Mouse (Mus musculus): Measurements from ENCODE around the gene Focad.
"Not testable (repeated sequence)": the region's sequence is repeated elsewhere in the genome, so short reads cannot be mapped to it uniquely, and the experiment has no call there.

Gene Focad

GRCm38 (mm10) chr4:88314898-88315297 lies 220.5 kb downstream of the Focad start:
- DNase-seq: no peak

DNA sequence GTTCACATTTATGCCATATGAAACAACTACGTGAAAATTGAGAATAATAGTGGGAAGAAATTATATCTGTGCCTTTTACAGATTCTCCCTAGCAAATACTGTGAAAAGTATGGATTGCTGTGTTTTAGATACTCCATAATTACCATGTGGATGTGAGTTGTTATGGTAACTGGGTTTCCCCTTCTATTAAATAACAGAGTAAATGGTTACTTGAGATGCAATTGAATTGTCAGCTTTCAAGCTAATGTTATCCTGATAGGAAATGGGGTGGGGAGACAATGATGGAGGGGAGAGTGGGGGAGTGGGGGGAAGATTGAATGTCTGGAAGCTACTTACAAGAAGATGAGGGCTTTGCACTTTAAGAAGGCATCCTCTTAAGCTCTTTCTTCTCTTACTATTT lies 225.6 kb downstream of the Focad start:
- DNase-seq: no peak

DNA sequence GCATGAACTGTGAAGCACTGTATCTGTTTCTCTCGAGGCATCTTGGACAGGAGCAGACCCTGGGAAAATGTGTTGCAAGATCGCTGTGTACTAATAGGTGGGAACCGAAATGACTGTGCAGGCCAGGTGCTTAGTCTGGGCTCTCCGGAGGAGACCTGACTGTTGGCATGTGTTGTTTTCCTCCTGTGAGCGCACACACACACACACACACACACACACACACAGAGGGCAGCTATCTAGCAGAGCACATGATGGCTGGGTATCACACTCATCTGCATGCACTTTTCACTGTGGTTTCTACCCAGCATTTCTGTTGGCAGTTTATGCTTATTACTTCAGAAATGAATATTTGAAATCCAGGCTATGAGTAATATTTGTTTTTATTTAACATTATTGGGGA lies 231.0 kb downstream of the Focad start:
- DNase-seq: no peak

DNA sequence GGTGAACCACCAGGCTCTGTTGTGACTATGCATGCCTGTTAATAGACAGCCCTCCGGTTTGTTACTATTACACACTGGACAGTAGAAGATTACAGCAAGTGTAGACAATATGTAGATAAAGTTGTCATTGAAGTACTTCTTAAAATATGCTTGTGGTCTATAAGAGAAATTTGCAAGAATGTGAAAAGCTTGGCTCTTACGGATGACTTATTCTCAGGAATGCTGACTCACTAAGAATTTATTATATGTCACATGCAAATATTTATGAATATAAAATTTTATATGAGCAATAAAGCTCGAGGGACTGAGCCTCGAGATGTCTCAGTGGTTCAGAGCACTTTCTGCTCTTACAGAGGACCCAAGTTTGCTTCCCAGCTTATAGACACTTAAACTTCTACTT lies 240.1 kb downstream of the Focad start:
- DNase-seq: no peak

DNA sequence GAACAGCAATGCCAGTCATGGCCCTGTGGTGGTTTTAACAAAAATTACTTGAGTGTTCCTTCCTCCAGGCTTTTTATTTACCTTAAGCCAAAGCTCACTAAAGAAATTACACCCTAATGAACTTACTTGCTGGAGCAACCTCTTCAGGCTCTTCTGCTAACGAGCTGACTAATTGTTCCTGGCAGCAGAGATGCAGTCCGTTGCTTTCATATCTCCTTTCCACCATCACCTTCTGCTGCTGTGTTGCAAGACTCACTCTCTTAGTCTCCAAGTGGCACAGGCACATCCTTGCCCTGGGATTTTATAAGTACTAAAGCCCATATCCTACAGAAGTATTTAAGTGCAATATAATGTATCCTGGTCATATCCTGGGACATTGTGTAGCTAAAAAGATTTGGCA lies 242.3 kb downstream of the Focad start:
- no peak for DNase-seq

DNA sequence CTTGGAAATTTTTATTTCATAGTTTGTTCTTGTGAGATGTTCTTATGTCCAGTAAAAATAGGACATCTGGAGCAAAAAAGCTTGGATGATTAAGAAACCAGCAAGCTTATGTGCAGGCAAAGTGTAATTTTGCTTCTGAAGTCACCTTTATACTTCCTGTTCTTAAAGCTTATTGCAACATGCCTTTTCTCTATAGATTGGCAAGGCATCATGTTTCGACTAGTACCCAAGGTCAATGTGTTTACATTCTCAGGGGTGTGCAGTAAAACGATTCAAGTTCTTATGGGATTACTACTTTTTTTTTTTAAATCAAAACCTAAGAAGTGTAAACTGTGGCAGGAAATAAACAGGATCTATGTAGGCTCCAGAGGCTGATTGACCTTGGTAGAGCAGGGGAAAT lies 242.9 kb downstream of the Focad start:
- no peak for DNase-seq

- DNase-seq: no peak
Measured at GRCm38 (mm10) chr4:88338130-88338529, 243.7 kb downstream of the Focad start.

- DNase-seq: no peak
Measured at GRCm38 (mm10) chr4:88344468-88344867, 250.0 kb downstream of the Focad start.

DNA sequence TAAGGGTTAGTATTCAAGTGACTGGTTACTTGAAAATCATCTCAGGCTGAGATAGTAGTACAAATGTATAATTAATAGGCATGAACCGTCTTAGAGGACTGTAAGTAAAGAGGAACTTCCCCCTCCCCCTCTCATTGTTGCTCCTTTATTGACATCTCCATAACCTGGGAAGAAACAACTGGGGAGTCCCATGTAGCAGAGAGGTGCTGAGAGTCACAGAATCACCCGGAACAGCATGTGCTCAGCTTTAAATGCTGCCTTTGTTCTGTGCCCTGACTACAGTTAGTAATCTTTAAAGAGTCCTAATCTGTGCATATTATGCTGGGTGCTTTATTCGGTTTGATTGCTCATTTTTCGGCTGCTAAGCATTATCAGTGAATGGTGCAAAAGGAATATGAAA lies 250.6 kb downstream of the Focad start:
- DNase-seq: no peak

DNA sequence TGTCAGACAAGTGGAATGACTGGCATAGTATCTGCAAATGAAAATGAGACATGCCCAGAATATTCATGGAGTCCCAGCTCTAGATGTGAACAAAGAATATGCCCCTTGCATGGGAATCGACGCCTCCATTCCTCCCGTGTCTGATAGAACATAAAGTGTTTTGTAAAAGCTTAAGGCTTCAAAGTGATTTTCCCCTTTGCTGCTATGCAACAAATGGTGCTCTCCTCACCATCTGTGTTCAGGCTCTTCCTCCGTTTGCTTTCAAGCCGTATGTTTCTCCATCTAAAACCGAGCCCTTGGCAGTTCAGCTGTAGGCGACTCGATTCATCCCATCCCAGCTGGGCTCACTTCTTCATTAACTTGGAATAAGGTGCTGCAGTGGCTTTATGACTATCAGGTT lies 251.5 kb downstream of the Focad start:
- DNase-seq: no peak

DNA sequence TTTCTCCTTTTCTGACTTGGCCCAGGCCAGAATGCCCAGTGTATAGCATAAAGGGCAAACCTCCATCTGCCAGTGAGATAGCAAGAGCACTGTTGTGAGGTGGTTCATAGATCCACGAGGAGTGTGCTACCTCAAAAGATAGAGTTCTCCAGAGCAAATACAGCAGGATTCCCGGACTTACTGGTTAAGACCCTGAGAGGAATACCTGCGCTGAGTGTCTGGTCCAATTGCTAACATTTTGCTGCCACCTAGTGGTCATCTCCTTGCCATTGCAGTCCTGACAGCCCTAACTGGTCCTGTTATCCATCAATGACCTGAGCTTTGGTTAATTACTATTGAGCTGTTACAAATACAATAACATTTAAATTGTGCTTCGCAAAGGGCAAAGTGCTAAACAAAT lies 256.5 kb downstream of the Focad start:
- peak; percentile 73 for DNase-seq

- DNase-seq: peak; percentile 11
Measured at GRCm38 (mm10) chr4:88356652-88357051, 262.2 kb downstream of the Focad start.

DNA sequence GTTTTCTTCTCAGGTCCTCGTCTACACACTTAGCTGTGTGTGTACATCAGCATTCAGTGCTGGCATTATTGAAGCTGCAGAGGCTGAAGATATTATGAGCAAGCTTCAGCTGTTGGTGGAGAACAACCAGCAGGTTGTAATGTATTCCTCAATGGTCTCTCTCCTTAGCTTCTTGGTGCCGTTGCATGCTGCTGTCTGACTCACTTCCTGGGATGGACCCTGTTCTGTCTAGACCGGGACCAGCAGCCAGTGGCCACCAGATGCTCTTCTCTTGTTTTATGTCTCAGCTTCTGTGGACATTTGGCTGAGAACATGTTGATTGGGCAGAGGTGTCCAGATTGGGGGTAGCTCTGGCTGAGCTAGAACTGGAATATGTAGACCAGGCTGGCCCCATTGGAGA lies 263.0 kb downstream of the Focad start:
- no peak for DNase-seq

- no peak for DNase-seq
Measured at GRCm38 (mm10) chr4:88369951-88370350, 275.5 kb downstream of the Focad start.

GRCm38 (mm10) chr4:88370819-88371218 lies 276.4 kb downstream of the Focad start:
- DNase-seq: no peak

DNA sequence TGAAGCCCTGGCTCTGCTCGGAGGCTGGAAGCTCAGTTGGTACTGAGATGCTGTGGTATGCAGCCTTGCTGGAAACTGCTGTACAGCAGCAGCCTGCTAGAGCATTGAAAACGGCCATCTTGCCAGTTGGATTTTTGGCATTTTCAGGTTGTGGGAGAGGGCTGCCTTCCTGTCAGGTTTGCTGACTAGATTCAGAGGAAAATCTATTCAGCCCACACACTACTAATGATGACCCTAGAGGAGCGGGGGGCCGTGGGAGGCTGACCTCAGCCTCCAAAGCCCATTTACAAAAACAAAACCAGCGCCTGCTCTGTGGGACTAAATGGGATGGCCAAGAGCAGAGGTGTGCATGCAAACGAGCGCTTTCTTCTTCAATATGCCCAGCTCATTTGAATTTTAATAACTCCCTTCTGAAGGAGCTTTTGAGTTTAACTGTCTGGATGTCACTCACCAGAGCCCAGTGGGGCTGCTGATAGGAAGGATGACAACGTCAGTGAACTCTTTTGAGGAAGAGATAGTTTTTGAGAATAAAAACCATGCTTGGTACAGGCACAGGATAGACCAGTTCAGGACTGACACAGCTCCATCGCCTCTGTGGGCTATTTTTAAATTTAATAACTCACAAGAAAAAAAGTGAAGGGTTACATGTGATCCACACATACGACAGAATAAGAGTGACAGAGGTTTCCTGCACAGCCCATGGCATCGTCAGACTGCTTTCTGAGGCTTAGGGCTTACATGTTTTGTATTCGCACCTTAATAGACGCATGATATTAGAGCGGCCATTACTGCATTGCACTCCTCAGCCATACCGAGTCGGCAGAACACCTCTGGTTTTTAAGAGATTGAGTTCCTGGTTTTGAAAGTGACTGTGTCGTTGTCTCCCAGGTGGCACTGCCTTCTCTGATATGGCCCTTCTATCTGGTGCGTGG lies 278.1 kb downstream of the Focad start:
- no peak for DNase-seq

DNA sequence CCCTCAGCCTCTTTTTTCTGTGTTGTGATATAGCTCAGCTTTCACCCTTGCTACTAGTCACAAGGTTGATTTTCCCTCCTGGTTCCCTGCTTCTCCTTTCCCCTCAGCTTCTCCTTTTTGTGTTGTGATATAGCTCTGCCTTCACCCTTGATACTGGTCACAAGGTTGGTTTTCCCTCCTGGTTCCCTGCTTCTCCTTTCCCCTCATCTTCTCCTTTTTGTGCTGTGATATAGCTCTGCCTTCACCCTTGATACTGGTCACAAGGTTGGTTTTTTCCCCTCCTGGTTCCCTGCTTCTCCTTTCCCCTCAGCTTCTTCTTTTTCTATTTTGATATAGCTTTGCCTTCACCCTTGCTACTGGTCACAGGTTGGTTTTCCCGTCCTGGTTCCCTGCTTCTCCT lies 295.6 kb downstream of the Focad start:
- no peak for DNase-seq

DNA sequence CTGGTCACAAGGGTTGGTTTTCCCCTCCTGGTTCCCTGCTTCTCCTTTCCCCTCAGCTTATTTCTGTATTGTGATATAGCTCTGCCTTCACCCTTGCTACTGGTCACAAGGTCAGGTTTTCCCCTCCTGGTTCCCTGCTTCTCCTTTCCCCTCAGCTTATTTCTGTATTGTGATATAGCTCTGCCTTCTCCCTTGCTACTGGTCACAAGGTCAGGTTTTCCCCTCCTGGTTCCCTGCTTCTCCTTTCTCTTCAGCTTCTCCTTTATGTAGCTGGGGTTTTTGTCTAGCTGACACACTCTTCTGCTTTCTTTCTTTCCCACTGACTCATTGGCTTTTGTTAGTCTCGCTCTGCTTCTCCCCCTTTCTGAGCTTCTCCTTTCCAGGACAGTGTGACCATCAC lies 296.2 kb downstream of the Focad start:
- DNase-seq: not testable (repeated sequence)

- DNase-seq: no peak
Measured at GRCm38 (mm10) chr4:88395717-88396116, 301.3 kb downstream of the Focad start.

DNA sequence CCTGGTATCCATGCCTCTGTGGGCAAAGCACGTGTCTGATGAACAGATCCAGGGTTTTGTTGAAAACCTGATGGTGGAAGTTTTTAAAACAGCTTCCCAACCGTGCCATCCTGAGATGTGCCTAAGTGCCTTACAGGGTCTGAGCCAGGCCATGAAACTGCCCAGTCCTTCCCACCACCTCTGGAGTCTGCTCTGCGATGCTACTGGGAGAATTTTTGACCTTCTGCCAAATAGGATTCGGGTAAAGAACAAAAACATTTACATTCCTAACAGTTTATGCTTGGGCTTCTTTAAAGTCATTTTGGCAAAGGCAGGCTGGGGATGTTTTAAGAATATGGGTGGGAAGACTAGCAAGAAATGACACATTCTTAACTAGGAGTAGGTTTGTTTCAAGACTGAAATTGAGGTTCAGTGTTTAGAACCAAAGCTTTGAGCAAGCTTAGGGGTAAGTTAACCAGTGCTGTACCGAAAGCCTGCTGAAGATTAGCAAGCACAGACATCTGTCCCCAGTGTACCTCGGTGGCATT lies 302.6 kb downstream of the Focad start:
- no peak for DNase-seq

GRCm38 (mm10) chr4:88400302-88400991 lies 306.0 kb downstream of the Focad start:
- DNase-seq: no peak

- no peak for DNase-seq
Measured at GRCm38 (mm10) chr4:88400992-88401313, 306.5 kb downstream of the Focad start.

GRCm38 (mm10) chr4:88402884-88403283 lies 308.5 kb downstream of the Focad start:
- no peak for DNase-seq

Measured in lung, postnatal 14 days (tissue).